Mouse (Mus musculus) frontal cortex, postnatal 10 days (tissue): ENCODE measurements around the gene Aqp5.

Experiments
- DNase-seq, 2 experiments: peaks; one replicate each; pipeline ENCODE4 v3.0.0; 2022; ENCODE audit warnings: low spot score in 2 of 2, mixed read lengths in 1 of 2

Aqp5 gene

GRCm38 (mm10) chr15:99596056-99596687, 5.6 kb downstream of the Aqp5 start:
- DNase-seq: peak; percentile 79 to 87

- no peak for DNase-seq
Measured at GRCm38 (mm10) chr15:99596841-99597240, 6.3 kb downstream of the Aqp5 start.

DNA sequence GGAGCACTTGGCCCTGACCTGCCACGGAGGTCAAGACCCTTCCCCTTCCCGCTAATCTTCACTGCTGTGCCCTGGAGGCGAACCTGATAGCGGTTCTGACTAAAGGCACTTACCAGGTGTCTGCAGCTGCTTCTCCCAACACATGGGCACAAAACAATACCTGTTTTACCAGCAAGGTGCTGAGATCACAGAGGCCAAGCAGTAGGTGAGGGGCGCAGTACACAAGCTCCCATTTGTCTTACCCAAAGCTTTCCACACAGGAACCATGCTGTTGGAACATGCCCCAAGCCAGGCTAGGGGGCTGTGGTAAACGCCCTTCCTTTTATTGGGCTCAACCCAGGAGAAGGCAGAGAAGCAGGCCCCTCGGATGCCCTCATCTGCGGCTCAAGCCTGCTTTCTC, 7.0 kb downstream of the Aqp5 start:
- DNase-seq: no peak

DNA sequence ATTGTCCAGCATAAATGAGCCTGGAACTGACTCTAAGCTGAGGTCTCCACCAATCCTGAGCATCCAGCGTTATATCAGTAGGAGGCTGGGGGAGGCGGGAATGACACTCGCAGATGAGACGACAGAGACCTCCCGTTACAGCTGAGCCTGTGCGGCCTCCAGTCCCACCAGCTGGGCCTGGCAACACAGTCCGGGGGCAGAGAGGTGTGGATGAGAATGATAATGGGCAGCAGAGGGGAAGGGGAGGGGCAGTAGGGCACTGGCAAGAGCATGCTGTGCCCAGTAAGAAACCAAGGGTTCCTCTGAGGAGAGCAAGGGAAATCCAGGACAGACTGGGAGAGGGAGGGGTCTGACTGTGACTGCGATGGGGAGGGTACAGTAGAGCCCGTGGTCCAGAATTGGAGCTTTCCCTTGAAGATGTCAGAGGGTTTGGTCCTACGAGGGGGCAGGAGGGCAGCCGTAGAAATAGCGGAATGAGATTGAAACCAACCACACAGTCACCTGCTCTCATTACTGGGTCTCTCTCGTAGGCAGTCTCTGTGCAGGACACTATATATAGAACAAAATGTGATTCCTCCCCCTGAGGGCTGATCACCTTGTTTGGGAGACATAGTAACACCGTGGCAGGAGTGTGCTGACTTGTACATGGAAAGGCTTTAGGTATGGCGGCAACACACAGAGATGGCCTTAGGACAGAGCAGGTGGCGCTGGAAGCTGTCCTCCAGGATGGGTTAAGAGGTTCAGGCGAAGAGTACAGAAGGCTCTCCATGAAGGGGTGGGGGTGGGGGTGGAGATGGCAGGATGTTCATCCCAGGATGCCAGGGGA, 8.9 kb downstream of the Aqp5 start:
- peak in 1 of 2 experiments; percentile 54 for DNase-seq

DNA sequence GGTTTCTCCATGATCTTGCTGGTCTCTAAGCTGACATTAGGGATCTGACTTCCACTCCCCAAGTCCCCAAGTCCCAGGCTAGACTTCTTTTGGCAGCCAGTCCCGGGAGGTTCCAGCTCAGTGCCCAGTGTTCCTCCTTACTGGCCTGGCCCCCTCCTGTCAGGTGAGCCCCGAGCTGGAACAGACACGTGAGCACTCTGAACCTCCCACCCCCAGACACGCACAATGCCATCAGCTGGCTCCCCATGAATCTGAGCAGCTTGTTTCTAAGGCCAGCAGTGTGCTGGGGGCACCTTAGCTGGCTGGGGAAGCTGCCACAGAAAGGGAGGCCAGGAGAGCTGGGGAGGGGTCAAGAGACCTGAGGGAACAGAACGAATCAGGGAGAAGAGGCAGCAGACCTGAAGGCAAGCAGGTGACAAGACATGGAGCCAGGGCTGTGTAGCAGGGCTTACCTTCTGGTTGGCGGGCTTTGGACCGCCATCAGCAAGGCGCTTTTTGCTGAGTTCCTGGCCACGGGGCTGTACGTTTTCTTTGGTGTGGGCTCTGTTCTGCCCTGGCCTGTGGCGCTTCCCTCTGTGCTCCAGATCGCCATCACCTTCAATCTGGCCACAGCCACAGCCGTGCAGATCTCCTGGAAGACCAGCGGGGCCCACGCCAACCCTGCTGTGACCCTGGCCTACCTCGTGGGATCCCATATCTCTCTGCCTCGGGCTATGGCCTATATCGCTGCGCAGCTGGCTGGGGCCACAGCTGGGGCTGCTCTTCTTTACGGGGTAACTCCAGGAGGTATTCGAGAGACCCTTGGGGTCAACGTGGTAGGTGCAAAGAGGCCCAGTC, 10.6 kb downstream of the Aqp5 start, which contains the start of gene Aqp6:
Gene Aqp6 (plus strand): TSS at position 415 of the 837 bp plus-strand sequence.
- DNase-seq: peak in 1 of 2 experiments; percentile 7

DNA sequence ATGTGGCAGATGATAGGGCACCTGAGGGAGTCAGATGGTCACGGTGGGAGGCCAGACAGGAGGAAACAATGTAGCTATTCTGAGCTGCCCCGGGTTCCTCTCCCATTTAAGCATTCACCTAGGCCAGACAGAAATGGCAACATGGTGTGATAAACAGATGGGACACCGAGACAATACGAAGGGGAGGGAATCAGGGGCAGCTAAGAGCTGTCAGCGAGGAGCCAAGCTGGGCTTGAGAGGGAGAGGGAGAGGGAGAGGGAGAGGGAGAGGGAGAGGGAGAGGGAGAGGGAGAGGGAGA, 11.2 kb downstream of the Aqp5 start:
- no peak for DNase-seq

DNA sequence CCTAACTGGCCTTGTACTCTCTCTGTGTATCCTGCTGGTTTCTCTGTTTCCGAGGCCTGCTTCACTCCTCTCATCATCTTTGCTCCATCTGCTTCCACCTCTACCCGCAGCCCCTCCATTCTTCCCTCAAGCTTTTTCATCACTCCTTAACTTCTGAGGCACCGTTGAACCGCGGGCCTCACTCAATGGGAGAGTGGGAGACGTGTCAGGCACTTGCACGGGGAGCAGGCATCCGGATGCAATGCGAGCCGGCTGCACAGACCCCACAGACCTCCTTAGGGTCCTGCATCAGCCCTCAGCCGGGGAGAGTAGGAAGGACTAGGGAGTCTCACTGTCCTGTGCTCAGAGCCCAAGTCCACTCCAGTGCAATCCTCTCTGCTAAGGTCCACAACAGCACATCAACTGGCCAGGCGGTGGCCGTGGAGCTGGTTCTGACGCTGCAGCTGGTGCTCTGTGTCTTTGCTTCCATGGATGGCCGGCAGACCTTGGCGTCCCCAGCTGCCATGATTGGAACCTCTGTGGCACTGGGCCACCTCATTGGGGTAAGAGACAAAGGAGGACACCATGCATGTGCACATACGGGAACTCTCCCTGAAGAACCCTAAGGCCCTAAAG, 11.7 kb downstream of the Aqp5 start:
- DNase-seq: peak in 1 of 2 experiments; percentile 5

DNA sequence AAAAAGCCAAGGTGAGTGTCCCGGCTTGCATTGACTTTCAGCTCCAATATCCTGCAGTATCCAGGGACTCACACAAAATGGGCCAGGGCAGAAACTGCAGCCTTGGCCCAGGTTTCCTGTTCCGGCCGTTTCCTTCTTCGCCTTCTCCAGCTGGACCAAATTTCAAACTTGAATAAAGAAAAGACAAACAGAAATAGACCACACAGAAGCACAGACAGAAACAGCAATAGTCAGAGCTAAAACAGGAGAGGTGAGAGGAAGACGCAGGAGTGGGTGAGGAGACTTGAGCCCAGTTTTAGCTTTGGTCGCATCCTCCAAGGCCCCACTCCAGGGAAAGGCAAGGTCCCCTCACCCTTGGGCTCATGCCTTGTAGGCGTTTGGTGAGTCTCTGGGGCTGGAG, 12.6 kb downstream of the Aqp5 start:
- DNase-seq: peak in 1 of 2 experiments; percentile 7

GRCm38 (mm10) chr15:99605595-99605994, 15.0 kb downstream of the Aqp5 start:
- peak in 1 of 2 experiments; percentile 8 for DNase-seq

DNA sequence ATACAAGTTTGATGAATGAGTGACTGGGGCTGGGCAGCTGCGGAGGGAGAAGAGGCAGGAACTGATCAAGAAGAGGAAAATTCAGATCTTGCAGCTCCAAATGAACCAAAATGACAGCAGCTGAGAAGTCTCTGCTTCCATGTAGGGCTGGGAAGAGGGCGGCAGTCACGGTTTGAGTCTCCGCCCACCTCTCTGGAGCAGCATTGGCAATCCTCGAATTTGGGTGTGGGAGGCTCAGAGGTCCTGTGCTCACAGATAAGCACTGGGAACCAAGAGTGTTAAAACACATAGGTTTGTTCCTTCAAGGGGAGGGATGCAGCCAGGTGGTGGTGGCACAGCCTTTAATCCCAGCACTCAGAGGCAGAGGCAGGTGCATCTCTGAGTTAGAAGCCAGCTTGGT, 15.9 kb downstream of the Aqp5 start:
- DNase-seq: peak in 1 of 2 experiments; percentile 26

GRCm38 (mm10) chr15:99607388-99608113, 17.0 kb downstream of the Aqp5 start:
- peak in 1 of 2 experiments; percentile 7 for DNase-seq

GRCm38 (mm10) chr15:99608382-99609125, 18.0 kb downstream of the Aqp5 start:
- no peak for DNase-seq

DNA sequence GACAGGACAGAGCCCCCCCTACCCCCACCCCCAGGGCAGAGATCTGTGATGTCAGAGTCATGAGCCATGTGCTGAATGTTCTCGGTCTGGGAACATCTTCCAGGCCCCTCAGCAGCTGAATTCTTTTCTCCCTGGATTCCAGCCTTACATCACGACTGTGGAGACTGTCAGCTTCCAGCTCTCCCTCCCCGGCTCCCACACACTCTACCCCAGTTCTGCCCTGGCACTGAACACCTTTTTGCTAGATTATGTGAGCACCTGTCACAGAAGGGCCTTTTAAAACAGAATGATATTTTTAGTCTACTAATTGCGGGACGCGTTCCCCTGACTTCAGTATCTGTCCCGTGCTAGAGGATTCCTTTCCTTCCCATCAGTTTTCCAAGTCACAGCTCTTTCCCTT, 21.0 kb downstream of the Aqp5 start:
- DNase-seq: peak in 1 of 2 experiments; percentile 14

DNA sequence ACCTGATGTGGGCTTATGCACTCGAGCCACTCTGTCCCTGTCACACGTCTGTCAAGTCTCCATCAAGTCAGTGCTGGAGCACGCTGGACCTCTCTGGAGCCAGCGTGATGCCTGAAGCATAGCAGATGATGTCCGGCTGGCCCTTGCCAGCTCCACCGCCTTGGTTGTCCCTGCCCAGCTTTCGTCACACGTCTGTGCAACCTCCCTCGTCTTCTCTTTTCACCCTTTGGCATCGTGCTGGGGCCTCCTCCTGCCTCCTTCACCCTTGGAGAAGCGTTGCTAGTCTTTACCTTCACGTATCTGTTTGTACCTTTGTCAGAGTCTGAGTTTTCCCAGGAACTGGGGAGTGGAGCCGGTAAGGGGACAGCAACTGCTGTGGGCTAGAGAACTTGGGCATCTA, 23.7 kb downstream of the Aqp5 start:
- no peak for DNase-seq

GRCm38 (mm10) chr15:99614753-99615152, 24.2 kb downstream of the Aqp5 start:
- DNase-seq: no peak

DNA sequence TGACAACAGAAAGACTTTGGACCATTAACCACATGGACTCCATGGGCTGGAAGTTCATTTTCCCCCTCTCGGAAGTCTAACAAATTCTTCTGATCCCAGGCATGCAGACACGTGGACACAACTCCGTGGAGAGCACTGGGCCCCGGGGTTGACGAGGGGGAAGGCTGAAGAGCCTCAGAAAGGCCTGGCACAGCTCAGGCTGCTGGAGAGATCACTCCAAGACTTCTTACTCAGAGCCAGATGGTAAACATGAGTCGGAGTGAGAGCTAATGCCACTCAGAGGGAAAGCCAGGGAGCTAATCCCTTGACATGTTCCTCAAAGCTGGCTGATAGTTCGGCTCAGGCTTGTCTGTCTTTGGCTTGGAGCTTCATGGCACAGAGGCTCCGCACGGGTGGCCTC, 24.7 kb downstream of the Aqp5 start:
- no peak for DNase-seq

DNA sequence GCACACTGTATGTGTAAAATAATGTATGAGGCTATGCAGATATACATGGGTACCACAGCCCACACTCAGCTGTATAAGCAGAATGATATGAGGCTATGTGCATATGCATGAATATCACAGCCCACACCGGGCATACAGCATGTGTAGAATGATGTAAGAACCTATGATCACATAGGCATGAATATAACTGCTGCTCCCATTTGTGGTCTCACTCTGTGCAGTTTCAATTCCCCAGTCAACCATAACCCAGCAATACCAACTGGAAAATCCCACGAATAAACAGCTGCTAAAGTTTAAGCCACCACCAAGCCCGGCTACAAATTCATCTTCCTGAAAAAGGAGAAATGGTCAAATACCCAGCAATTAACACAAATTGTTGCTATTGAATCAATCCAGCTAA, 28.0 kb downstream of the Aqp5 start:
- DNase-seq: no peak

DNA sequence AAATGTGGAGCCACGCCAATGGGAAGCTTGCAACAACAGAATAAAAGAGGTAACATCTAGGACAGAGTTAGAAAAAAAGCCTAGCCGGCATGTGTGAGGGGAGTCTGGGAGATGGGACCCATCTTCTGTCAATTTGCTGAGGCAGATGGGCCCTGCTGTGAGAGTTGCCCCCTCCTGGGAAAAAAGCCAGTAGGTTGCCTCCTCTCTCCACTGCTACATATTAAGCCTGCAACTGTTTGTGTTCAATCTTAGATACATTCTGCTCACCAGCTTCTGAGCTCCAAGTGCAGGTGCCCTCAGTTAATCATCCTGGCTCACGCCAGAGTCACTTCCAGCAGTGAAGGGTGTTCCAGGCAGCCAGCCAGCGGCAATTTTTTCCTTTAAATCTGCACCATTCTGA, 29.2 kb downstream of the Aqp5 start:
- no peak for DNase-seq

- DNase-seq: no peak
Measured at GRCm38 (mm10) chr15:99622063-99622462, 31.5 kb downstream of the Aqp5 start.

GRCm38 (mm10) chr15:99631618-99632017, 41.0 kb downstream of the Aqp5 start:
- no peak for DNase-seq

GRCm38 (mm10) chr15:99634702-99635101, 44.1 kb downstream of the Aqp5 start:
- DNase-seq: no peak
